Mouse (Mus musculus) bone marrow macrophage, adult 2 months (primary cell): ENCODE measurements around the gene Gbx2. TPM values are rescaled to one million over a fixed set of nuclear protein-coding genes. Genes with fewer than 3 reads are reported as not detected.

Source experiments
- H3K27ac ChIP-seq: 2 replicates; pipeline ENCODE4 v1.5.1; 2012; ENCODE audit warnings: low read depth, low read length; ENCODE audit not compliant: insufficient read depth
- H3K4me1 ChIP-seq: 2 replicates; pipeline ENCODE4 v1.6.1; 2012; ENCODE audit warnings: low read length; ENCODE audit not compliant: control insufficient read depth, insufficient read depth
- H3K4me3 ChIP-seq: 2 replicates; pipeline ENCODE4 v1.5.1; 2012; ENCODE audit warnings: mild to moderate bottlenecking, low read length, moderate library complexity; ENCODE audit not compliant: insufficient read depth
- CTCF ChIP-seq: IDR thresholded peaks from 2 replicates; pipeline ENCODE4 v1.5.1; 2012; ENCODE audit warnings: low read depth, mild to moderate bottlenecking, low read length, moderate library complexity
- POLR2A ChIP-seq: IDR thresholded peaks from 2 replicates; pipeline ENCODE4 v1.6.1; 2012; ENCODE audit warnings: mild to moderate bottlenecking, low read depth, low read length, borderline replicate concordance
- polyA plus RNA-seq: library from polyadenylated mRNA; stranded (reverse); fragments of >200 nt; gene quantifications from 2 replicates; pipeline ENCODE4 v1.2.4, GENCODE M21; 2012; ENCODE audit not compliant: missing spikeins, insufficient read depth, insufficient read length

The Gbx2 gene
- polyA plus RNA-seq, 1 experiment = not detected

DNA sequence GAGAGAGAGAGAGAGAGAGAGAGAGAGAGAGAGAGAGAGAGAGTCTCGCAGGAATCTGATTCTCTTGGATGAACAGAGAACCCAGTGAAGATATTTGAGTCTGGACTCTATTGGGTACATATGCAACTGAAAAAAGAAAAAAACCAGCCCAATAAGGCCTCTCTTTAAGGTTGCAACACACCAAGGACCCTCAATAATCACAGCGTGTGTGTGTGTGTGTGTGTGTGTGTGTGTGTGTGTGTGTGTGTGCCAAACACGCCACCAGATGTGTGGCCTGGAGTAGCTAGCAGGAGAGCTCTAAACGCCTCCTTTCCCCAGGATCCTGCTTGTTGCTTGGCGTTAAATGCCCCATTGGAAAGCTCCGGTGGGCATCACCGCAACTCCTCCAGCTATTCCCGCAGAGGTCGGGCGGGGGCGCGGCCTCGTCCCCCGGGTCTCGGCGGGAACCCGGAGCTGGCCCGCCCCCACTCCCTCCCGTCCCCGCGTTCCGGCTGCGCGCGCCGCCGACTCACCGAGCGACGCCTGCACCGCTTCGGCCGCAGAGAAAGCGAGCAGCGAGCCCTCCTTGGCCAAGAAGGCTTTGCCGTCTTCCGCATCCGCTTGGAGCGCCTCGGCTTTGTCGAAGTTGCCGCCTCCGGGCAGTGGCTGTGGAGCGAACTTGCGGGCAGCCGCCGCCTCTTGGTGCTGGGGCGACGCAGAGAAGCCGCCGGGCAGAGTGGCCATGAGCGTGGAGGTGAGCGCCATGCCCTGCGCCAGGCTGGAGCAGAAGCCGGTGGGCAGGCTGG is 1.1 kb downstream of the Gbx2 start:
- no peaks in the 10 kb centered on the region; the same call in 1 of the 2 replicates for H3K4me1 ChIP-seq
- TF ChIP-seq POLR2A (no peak), CTCF (no peak)
- no peak overlapping the region for H3K27ac ChIP-seq
- peak overlapping the region; percentile 63 for H3K4me3 ChIP-seq

DNA sequence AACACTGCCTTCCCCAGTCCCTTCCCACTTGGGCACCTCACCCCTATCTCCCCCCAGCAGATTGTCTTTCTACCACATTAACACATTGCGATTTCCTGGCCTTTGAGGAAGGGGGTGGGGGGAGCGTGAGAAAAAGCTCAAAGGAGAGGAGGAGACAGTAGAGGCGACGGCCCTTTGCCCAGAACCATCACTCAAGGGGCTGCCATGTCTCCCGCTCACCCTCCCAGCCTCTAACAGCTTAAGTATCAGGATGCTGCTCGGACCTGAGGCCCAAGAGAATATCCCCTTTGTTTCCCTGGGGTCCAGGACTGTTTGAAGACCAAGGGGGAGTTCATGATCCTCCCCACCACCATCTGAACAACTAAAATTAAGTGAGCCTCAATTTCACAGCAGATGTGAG is 1.8 kb downstream of the Gbx2 start:
- Histone ChIP-seq H3K27ac (no peak overlapping the region), H3K4me3 (no peak overlapping the region), H3K4me1 (no peaks in the 10 kb centered on the region; the same call in 1 of the 2 replicates)
- TF ChIP-seq POLR2A (no peak), CTCF (no peak)

DNA sequence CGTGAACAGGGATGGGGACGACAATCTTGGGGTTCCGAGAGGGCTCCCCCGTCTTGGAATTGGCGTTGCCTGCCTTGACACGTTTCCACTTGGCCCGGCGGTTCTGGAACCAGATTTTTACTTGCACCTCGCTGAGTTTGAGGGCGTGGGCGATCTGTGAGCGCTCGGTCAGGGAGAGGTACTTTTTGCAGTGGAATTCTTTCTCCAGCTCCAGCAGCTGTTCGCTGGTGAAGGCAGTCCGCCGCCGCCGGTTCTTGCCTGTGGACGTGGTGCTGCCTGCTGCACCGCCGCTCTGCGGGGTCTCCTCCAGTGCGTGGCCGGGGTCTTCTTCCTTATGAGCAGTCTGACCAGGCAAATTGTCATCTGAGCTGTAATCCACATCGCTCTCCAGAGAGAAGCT is 2.3 kb downstream of the Gbx2 start:
- Histone ChIP-seq H3K4me1 (no peaks in the 10 kb centered on the region; the same call in 1 of the 2 replicates), H3K27ac (no peak overlapping the region), H3K4me3 (no peak overlapping the region)
- TF ChIP-seq CTCF (no peak), POLR2A (no peak)

DNA sequence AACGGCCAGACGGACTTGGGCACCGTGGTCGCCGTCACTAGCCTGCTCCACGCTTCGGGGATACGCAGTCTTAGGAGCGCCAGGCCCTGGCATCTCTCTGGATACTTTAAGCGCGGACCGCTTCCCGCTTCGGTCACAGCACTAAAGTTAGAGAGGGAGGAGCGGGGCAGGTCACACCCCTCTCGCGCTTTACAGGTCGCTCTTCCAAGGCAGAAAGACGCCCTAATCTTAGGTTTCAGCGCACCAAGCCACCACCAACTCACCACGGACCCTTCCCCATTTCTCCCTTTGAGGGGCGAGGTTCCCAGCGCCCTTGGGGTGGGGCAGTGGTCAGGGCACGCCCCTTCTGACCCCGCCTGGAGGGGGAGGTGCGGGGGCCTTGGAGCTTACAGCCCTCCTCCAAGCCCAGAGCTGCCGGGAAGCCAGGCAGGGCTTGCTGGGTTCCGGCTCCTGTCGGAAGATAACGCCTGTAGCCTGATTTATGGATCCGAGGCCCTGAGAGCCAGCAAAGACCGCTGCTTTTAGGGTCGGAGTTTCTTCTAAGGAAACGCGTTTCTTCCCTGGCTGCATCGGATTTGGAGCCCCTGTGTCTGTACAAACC is 3.8 kb downstream of the Gbx2 start:
- Histone ChIP-seq H3K4me3 (peak overlapping the region; percentile 62), H3K4me1 (no peaks in the 10 kb centered on the region; the same call in 1 of the 2 replicates)
- TF ChIP-seq CTCF = no peak
- TF ChIP-seq POLR2A = no peak

DNA sequence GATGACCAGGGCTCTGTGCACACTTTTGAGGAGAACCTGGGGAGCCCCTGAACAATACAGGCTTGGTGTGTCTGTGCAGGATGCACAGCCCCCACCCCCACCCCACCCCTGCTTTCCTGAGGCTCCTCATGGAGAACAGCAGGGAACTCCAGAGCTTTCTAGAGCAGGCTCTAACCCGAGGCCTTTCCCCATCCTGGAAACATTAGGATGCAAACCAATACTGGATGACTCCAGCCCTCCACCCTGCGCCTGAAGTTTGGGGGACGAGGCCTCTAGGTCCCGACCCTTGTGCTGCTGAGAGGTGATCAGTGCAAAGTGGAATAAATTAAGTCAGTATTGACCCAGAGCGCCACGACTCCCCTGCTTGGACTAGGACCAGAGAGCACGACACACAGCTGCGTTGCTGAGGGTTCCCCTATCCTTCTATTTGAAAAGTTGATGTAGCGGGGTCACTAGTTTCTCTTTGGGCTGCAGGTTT is 4.4 kb downstream of the Gbx2 start:
- no peak overlapping the region for H3K27ac ChIP-seq
- peak overlapping the region; percentile 62 for H3K4me3 ChIP-seq
- TF ChIP-seq CTCF (no peak), POLR2A (no peak)
- H3K4me1 ChIP-seq = no peaks in the 10 kb centered on the region; the same call in 1 of the 2 replicates

More for the DNA sequence above, 3.8 kb downstream of the Gbx2 start:
- H3K27ac ChIP-seq = no peak overlapping the region

DNA sequence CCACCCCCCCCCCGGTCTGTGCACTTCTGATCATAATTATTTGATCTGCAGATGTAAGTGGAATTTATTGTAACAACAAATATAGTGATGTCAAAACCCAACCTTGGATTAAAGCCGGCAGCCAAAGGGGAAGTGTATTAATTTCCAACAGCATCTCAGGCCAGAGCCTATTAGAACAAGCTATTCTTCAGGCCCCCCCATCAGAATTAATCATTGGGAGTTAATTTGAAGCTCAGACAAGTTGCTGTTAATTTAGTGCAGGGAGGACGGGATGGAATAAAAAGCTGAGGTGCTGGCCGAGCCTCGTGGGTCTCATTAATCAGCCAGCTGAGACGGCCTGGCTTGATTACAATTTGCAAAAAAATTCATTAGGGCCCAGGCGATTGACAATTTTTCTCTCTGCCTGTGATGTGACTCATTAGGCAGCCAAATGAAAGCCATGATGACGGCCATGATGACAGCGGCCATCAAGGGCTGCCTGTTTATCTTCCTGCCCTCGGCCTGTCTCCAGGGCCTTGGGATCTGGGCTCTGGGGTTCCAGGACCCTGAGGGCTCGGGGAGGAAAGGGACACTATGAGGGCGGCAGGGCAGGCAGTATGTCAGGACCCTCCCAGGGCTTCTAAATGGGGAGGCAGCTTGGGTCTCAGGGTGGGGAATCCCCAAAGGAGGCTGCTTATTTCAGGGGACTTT is 5.3 kb downstream of the Gbx2 start:
- Histone ChIP-seq H3K4me3 (no peak overlapping the region), H3K27ac (no peak overlapping the region), H3K4me1 (no peaks in the 10 kb centered on the region; the same call in 1 of the 2 replicates)
- no peak for TF ChIP-seq POLR2A
- TF ChIP-seq CTCF = no peak

DNA sequence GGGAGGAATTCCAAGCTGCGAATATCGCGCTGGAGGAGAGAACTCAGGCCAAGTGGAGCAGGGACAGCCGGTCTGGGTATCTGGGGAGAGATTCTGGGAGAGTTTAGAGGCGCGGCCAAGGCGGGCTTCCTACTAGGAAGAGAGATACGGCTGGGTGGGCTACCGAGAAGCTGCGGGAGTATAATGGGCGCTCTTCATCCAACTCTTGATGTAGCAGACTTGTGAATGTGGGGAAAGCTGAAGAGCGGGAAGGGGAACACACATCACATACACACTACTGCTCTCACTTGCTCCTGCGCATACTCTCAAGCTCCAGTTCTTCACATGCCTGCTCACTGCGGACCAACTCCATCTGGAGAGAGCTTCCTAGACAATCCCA is 7.3 kb downstream of the Gbx2 start:
- Histone ChIP-seq H3K4me1 (no peaks in the 10 kb centered on the region), H3K4me3 (no peak overlapping the region), H3K27ac (no peak overlapping the region)
- TF ChIP-seq CTCF = no peak
- TF ChIP-seq POLR2A = no peak

DNA sequence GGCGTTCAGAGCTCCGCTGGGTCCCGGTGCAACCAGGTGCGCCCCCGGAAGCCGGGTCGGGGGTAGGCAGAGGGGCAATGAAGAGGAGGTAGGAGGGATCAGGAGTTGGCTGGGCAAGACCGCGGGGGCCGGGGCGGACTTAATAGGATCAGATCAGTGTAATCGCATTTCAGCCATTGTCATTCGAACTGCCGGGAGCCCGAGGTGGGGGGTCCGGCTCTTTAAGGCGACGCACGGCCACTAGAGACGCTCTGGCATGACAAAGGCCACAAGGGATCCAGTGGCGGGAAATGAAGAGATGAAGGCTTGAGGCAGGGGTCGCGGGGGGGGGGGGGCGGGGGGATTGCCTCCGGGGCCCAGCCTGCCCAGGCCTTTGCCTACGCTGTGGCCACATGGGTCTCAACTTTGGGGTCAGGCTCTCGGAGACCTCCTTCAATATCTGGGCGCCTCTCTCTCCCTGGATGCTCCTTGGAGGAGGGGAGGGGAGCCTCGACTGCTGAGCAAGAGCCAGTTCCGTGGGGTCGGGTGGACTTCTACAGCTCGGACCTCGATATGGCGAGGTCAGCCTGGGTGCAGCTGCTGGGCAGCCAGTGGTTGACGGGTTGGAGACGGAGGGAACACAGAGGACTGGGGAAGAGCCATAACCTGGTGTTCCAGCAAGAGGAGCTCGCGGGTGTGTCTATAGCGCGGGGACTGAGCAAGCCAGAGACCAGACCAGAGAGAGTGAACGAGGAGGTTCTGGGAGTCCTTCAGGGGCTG is 7.9 kb downstream of the Gbx2 start:
- H3K27ac ChIP-seq = no peak overlapping the region
- no peak overlapping the region for H3K4me3 ChIP-seq
- TF ChIP-seq CTCF (no peak), POLR2A (no peak)
- no peaks in the 10 kb centered on the region for H3K4me1 ChIP-seq

DNA sequence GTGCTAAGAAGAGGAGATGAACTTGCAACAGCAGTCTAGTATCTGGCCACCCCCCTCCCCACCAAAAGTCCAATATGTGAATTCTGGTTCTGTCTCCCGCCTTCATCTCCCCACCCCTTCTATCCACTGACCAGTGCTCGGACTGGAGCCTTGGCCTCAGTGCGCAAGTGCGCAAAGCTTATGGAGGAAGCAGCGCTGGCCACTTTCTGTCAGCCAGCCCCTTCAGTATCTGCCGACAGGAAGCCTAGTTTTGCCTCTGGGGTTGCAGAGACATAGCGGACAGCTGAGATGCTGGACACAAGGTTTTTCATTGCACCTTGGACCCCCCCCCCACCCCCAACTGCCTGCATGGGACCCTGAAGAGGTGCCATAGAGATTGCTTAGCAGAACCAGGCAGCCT is 8.7 kb downstream of the Gbx2 start:
- TF ChIP-seq POLR2A (no peak), CTCF (no peak)

More for the DNA sequence above, 8.7 kb downstream of the Gbx2 start:
- H3K4me3 ChIP-seq = no peak overlapping the region
- H3K4me1 ChIP-seq = no peaks in the 10 kb centered on the region
- no peak overlapping the region for H3K27ac ChIP-seq
